Mouse (Mus musculus) kidney, embryonic 14.5 days (tissue): ENCODE measurements around the gene Ccl7. TPM values are rescaled to one million over a fixed set of nuclear protein-coding genes. Genes with fewer than 3 reads are reported as not detected.

ENCODE experiments used
- ATAC-seq: fragments of 200-750 bp; cut with Nextera tagmentation; 2 replicates; pipeline ENCODE4 v1.8.0; 2017; ENCODE audit warnings: moderate number of reproducible peaks, mild to moderate bottlenecking, moderate TSS enrichment, moderate library complexity; ENCODE audit not compliant: low FRiP score, low TSS enrichment
- H3K27ac ChIP-seq: fragments of 300-500 bp; sonication (generic); 2 replicates; pipeline ENCODE4 v1.5.1; 2014; ENCODE audit warnings: low read depth, mild to moderate bottlenecking, low read length, moderate library complexity, mixed read lengths
- H3K27me3 ChIP-seq: fragments of 300-500 bp; sonication (generic); 2 replicates; pipeline ENCODE4 v1.6.1; 2014; ENCODE audit warnings: mild to moderate bottlenecking, low read length; ENCODE audit not compliant: control insufficient read depth, insufficient read depth
- H3K36me3 ChIP-seq: fragments of 300-500 bp; sonication (generic); 2 replicates; pipeline ENCODE4 v1.6.1; 2014; ENCODE audit warnings: low read length, mixed read lengths; ENCODE audit not compliant: control insufficient read depth, insufficient read depth
- H3K4me1 ChIP-seq: fragments of 300-500 bp; sonication (generic); 2 replicates; pipeline ENCODE4 v1.6.1; 2014; ENCODE audit warnings: low read length, mixed read lengths; ENCODE audit not compliant: control insufficient read depth, insufficient read depth
- H3K4me2 ChIP-seq: fragments of 300-500 bp; sonication (generic); replicated peaks from 2 replicates; pipeline ENCODE4 v1.6.1; 2014; ENCODE audit warnings: low read depth, mild to moderate bottlenecking, low read length
- H3K4me3 ChIP-seq: fragments of 300-500 bp; sonication (generic); 2 replicates; pipeline ENCODE4 v1.5.1; 2014; ENCODE audit warnings: mild to moderate bottlenecking, low read length
- H3K9ac ChIP-seq: fragments of 300-500 bp; sonication (generic); 2 replicates; pipeline ENCODE4 v1.6.1; 2014; ENCODE audit warnings: low read depth, mild to moderate bottlenecking, low read length, moderate library complexity
- H3K9me3 ChIP-seq: fragments of 300-500 bp; sonication (generic); 2 replicates; pipeline ENCODE4 v1.6.1; 2016; ENCODE audit warnings: low read length; ENCODE audit not compliant: control insufficient read depth
- WGBS: fragments of 180-500 bp; shearing (Covaris S2); extraction: QIAGEN DNeasy Blood & Tissue Kit; methylation state at CpG from one replicate; pipeline ENCODE4 v1.1.7; 2014; 5-methylcytosine and 5-hydroxymethylcytosine counted together
- polyA plus RNA-seq: library from polyadenylated mRNA; unstranded; fragments of >200 nt; fragmentation: Nextera tagmentation; extraction: Ambion mirVana; gene quantifications from 2 replicates; pipeline ENCODE4 v1.2.1, GENCODE M21; 2014

Ccl7 gene
- polyA plus RNA-seq, 1 experiment from 2014 or later: 0.74 TPM

DNA sequence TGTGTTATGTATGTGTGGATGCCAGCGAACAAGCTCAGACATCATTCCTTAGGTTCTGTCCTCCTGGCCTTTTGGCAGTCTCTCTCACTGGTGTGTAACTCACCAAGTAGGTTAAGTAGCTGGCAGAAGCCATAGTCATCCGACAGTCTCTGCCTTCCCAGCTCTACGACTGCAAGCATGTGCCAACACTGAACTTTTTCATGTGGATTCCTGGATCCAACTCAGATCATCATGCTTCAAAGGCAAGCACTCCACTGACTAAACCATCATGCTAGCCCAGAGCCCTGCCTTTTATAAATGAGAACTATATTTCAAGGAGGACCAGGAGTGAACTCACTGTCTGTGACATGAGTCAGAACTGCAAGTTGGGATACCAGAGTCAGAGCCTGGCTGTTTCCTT is 28.2 kb downstream of the Ccl7 start:
- H3K9me3 ChIP-seq: no peaks in the 10 kb centered on the region
- H3K4me3 ChIP-seq: no peak overlapping the region
- no peak overlapping the region for H3K4me2 ChIP-seq
- WGBS: 89% methylated on average over 3 of the region's 3 CpGs
- H3K4me1 ChIP-seq: no peaks in the 10 kb centered on the region
- no peak overlapping the region for H3K27ac ChIP-seq
- no peak overlapping the region for H3K9ac ChIP-seq
- no peak for ATAC-seq
- H3K36me3 ChIP-seq: no peaks in the 10 kb centered on the region
- no peaks in the 10 kb centered on the region for H3K27me3 ChIP-seq

DNA sequence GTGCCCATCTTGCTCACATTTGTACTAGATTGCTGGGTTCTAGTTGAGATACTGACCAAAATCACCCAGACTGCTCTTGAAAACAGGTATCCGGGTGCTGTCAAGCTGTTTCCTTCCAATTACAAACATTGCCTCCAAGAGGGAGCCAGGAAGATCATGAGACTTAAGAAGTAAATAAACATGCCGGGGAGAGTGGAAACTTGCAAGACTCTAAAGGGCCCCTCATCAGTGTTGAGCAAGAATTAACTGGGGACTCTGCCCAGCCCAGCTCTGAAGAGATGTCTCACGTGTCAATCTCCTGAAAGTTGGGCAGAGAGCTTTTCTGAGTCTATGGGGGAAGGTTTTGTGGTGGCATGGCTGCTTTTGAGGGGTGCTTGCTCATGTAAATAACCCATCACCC is 31.5 kb downstream of the Ccl7 start:
- Histone ChIP-seq H3K9me3 (no peaks in the 10 kb centered on the region), H3K4me1 (no peaks in the 10 kb centered on the region), H3K27me3 (no peaks in the 10 kb centered on the region), H3K36me3 (no peaks in the 10 kb centered on the region), H3K4me2 (no peak overlapping the region), H3K27ac (no peak overlapping the region), H3K9ac (no peak overlapping the region), H3K4me3 (no peak overlapping the region)
- no peak for ATAC-seq
- WGBS: 80% methylated on average over 3 of the region's 3 CpGs

DNA sequence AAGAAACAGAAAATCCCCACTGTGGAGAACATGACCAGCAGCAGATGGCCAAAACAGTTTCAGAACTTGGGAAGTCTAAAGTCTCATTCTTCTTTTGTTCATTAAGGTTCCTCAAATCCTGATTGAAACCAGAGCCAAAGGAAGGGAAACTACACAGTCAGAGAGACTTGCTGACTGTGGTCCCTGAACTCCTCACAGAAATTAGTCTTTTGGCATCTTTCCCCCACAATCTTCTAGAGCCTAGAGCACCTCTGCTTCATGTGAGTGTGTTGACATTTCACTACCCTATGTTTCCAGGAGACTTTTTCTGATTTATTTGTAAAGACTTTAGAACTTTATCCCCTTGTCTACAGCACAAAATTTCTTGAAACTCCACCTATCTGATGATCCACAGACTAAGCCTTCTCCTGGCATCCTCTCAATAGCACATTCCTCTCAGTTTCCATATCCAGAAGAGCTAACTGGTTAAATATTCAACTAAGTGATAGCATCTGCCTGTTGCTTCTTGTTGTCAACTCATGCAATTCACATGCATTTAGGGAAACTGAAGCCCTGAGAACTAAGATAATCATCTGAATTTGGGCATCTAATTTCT is 32.7 kb downstream of the Ccl7 start:
- no peak overlapping the region for H3K4me3 ChIP-seq
- H3K4me1 ChIP-seq: no peaks in the 10 kb centered on the region
- H3K9ac ChIP-seq: no peak overlapping the region
- no peaks in the 10 kb centered on the region for H3K9me3 ChIP-seq
- H3K27ac ChIP-seq: no peak overlapping the region
- no peak overlapping the region for H3K4me2 ChIP-seq
- no peaks in the 10 kb centered on the region for H3K36me3 ChIP-seq
- no peak for ATAC-seq
- H3K27me3 ChIP-seq: no peaks in the 10 kb centered on the region

DNA sequence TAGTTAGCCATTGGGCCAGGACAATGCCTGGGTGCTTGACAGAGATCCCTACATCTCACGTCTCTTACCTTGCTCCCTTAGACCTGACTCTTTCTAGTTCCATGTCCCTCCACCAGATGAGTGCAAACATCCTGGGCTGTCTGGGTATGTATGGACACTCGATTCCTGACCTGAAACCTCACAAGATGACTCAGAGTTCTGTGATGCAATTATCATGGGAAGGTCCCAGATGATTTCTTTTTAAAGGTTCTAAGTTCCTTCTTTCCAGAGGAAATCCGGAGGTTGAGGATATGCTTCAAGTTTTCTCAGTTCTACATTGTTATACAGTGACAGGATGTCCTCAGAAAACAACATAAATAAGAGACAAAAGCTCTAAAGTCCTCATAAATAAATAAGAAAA is 35.4 kb downstream of the Ccl7 start:
- WGBS: 85% methylated on average over 3 of the region's 3 CpGs
- Histone ChIP-seq H3K36me3 (no peaks in the 10 kb centered on the region), H3K4me1 (no peaks in the 10 kb centered on the region), H3K9ac (no peak overlapping the region), H3K4me2 (no peak overlapping the region), H3K27ac (no peak overlapping the region), H3K9me3 (no peaks in the 10 kb centered on the region), H3K4me3 (no peak overlapping the region), H3K27me3 (no peaks in the 10 kb centered on the region)
- no peak for ATAC-seq

GRCm38 (mm10) chr11:82084360-82084759 is 38.8 kb downstream of the Ccl7 start:
- Histone ChIP-seq H3K27me3 (no peaks in the 10 kb centered on the region), H3K27ac (no peak overlapping the region), H3K9me3 (no peaks in the 10 kb centered on the region), H3K4me2 (no peak overlapping the region), H3K9ac (no peak overlapping the region), H3K4me3 (no peak overlapping the region), H3K4me1 (no peaks in the 10 kb centered on the region), H3K36me3 (no peaks in the 10 kb centered on the region)
- ATAC-seq: no peak
- 92% methylated on average over 3 of the region's 3 CpGs for WGBS

Other genes starting within 250 kb of the Ccl7 start
- not detected in 2 replicates for gene 5530401A14Rik, start 185.0 kb upstream of the Ccl7 start, polyA plus RNA-seq
- gene Asic2, start 77.3 kb upstream of the Ccl7 start, polyA plus RNA-seq: 3.4 and 3.8 TPM in 2 replicates
- gene Ccl2, start 10.1 kb upstream of the Ccl7 start, polyA plus RNA-seq: 0.92 and 2.7 TPM in 2 replicates
- not detected in 2 replicates for gene Gm17268, start 7.2 kb upstream of the Ccl7 start, polyA plus RNA-seq
- gene Ccl11, start 12.1 kb downstream of the Ccl7 start, polyA plus RNA-seq: 9.7 and 10.4 TPM in 2 replicates
- 0.51 and 1.7 TPM in 2 replicates for gene Ccl12, start 56.1 kb downstream of the Ccl7 start, polyA plus RNA-seq
- gene Ccl8, start 69.5 kb downstream of the Ccl7 start, polyA plus RNA-seq: not detected in 2 replicates